Mouse (Mus musculus): ENCODE results near the gene BC030870.

- TF ChIP-seq POLR2A (IDR thresholded peaks at IDR 0.05; ENCODE audit: low read depth, low read length), result no peak
- TF ChIP-seq CTCF (IDR thresholded peaks at IDR 0.05; ENCODE audit: borderline replicate concordance, insufficient read depth, low read length), result no peak
Observed at GRCm38 (mm10) chr8:65103632-65104031, 25.7 kb downstream of the BC030870 start.
